Mouse (Mus musculus): ENCODE results near the gene Ngdn.
A peak's percentile ranks its signal among the peaks of the same experiment; 100 is the strongest.
"Not testable (repeated sequence)": the region's sequence is repeated elsewhere in the genome, so short reads cannot be mapped to it uniquely, and the experiment has no call there.

Gene Ngdn

DNA sequence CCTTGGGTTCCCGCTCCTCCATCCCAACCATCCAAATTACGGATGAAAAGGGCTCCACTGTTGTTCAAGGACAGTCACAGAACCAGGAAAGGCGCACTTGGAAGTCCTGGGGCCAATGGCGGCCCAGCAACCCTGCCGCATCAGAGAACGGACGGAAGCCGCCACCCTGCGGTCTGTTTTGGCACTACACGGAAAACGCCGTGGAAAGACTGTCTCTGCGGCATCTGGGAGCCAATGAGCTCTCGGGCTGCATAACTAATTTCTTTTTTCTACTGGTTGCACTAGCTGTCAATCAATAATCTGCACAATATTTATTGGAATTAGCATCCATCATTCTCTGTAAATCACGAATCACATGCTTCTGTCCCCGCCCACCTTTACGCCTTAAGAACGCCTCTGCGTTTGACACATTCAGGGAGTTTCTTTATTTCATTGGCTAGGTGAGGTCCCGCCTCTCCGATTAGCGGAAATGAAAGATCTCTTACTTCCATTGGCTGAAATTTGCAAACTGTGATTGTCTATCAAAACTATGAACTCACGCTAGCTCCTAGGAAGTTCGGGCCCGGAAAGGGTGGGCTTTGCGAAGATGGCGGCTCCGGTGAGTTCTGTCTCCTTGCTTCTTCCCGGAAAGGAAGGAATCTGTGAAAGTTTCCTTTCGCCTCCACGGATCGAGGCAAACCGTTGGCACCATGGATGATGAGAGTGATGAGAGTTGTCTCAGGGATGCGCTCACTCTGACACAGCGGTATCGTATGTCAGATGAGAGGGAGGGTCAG is at the start of gene Ngdn:
TSS of gene Ngdn (plus strand) at position 464 of the 776 bp plus-strand sequence.
- peak; percentile 97 for DNase-seq (ENCODE audit: low spot score)

DNA sequence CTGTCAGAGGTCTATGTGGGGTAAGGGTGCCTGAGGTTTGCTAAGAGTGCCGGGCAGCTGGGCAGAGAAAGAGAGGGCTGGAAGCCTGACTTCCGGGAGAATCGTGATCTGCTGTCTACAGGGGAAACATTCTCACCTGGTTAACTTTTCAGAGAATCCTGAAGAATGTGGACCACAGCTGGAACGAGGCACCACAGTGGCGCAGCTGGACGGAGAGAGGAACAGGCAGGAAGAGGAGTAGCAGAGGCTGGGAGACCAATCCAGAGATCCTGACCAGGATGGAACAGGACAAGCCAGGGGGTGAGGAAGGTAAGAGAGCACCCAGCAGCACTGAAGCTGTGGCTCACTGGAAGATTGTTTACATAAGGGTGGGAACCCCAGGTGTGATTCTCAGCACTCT is 49.6 kb upstream of the Ngdn start:
- DNase-seq (ENCODE audit: low spot score), result no peak

- DNase-seq (ENCODE audit: low spot score), result no peak
Measured at GRCm38 (mm10) chr14:54966320-54966977, 48.8 kb upstream of the Ngdn start, which contains the start of gene Myh6. TSS of gene Myh6 (minus strand) at chr14:54966927.

GRCm38 (mm10) chr14:54967874-54968273 is 47.4 kb upstream of the Ngdn start:
- DNase-seq (ENCODE audit: low spot score), result no peak

DNA sequence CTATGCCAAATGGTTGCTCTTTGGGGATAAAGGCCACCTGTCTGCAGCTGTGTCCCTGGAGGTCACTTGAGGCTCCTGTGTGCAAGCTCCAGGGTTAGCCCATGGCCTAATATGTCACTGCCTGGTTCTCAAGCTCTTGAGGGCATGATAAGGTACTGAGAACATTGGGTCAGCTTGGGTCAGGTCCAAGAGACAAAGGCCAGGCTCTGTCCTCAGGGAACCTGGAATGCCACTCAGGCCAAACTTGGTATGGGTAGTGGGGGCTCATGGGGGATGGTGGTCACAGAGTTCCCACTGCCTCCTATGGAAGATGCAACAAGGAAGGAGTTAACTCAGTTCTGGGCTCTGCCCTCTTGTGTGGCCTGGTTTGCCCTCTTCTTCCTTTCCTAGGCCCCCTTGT is 46.9 kb upstream of the Ngdn start:
- no peak for DNase-seq (ENCODE audit: low spot score)

DNA sequence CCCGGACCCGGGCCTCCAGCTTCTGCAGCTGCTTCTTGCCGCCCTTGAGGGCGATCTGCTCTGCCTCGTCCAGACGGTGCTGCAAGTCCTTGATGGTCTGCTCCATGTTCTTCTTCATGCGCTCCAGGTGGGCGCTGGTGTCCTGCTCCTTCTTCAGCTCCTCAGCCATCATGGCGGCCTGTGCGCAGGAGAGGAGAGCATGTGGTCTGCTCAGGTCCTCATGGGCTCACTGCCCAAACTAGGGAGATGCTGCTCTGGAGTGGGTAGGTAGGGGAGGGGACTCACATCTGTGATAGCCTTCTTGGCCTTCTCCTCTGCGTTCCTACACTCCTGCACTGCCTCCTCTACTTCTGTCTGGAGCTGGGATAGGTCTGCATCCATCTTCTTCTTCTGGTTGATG is 42.5 kb upstream of the Ngdn start:
- not testable (repeated sequence) for DNase-seq (ENCODE audit: low spot score)

DNA sequence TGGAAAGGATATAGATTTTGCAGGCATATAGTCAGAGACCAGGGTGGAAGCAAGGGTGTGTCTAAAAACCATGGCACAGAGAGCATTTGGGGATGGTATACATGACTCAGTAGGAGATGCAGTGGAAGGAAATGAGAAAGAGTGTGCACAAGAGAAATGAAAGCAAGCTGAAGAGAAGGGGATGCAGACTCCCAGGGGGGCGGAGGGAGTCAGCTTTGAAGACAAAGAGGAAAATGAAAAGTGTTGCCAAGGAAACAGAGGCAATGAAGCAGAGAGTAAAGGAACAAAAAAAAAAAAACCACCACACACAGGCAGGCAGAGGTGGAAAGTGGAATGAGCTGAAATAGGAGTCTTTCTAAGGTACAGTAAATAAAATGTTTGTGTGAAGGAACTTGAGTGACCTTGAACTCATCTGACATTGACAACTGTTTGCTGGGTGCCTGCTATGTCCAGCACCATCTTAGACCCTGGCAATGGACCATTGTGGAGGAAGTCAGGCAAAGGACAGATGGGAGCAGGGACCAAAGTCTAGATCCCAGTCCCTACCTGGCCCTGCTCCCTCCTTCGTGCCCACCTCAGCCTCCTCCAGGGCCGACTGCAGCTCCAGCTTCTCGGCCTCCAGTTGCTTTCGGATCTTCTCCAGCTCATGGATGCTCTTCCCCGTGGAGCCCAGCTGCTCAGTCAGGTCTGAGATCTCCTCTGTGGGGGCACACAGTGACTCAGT is 41.0 kb upstream of the Ngdn start:
- no peak for DNase-seq (ENCODE audit: low spot score)

GRCm38 (mm10) chr14:54976633-54977032 is 38.6 kb upstream of the Ngdn start, which contains the start of gene Gm17428:
TSS of gene Gm17428 (plus strand) at chr14:54976933.
- DNase-seq (ENCODE audit: low spot score), result no peak

DNA sequence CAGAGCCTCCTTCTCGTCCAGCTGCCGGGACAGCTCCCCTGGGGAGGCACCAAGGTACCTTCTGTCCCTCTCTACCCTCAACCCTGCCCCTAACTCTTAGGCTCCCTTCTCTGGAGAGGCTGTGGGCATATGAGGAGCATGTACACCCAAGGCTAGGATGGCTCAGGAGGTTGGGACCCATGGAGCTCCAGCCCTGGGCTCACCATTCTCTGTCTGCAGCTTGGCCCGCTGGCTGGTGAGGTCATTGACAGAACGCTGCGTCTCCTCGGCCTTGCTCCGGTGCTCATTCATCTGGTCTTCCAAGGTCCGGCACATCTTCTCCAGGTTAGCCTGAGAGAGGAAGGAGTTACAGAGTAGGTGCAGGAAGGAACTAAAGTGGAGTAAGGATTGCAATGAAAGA is 36.6 kb upstream of the Ngdn start:
- DNase-seq (ENCODE audit: low spot score), result no peak

DNA sequence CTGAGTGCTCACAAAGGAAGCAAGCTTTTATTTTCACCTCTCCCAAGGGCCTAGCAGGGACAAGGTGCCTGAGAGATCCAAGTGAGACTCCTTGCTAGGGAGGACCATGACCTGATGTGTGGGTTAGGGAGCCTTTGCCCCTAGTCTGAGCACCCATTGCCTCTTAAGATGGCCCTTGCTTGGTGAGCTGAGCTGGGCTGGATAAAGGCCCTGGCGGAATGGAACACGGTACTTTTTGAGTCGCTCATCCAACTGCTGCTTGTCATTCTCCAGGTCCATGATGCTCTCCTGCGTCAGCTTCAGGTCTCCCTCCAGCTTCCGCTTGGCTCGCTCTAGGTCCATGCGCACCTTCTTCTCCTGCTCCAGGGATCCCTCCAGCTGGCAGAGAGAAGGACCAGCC is 33.3 kb upstream of the Ngdn start:
- no peak for DNase-seq (ENCODE audit: low spot score)

GRCm38 (mm10) chr14:54988350-54988874 is 26.8 kb upstream of the Ngdn start:
- not testable (repeated sequence) for DNase-seq (ENCODE audit: low spot score)

GRCm38 (mm10) chr14:54988882-54989281 is 26.4 kb upstream of the Ngdn start:
- DNase-seq (ENCODE audit: low spot score), result no peak

DNA sequence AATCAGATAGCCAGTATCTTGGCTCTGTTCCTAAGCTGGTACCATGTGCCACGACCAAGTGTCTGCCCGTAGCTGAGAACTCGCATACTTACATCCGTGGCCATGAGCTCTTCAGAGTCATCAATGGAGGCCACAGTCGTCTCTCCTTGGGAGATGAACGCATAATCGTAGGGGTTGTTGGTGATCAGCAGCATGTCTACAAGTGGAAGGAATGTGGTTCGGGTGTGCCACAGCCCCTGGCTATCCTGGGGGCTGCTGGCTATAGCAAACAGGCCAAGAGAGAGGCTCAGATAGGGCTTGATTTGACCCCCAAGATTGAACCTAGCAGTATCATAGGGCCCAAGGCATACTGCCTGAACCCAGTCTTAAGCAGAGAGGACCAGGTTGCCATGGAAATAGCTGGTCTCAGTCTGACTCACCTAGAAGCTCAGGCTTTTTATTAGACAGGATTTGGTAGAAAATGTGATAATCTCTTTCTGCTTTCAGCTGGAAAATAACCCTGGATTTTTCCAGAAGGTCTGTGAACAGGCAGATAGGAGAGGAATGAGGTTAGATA is 25.3 kb upstream of the Ngdn start:
- DNase-seq (ENCODE audit: low spot score), result no peak

DNA sequence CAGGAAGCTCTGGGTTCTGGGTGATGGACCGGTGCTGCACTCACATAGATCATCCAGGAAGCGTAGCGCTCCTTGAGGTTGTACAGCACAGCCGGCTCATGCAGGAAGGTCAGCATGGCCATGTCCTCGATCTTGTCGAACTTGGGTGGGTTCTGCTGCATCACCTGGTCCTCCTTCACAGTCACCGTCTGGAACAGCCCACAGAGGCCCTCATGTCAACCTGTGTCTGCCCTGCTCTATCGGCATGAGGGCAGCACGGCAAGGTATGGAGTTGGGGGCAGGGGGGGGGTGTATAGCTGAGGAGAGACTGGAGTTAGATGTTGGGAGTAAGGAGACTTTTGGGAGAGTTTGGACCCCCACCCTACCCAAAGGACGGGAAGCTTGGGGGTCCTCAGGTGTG is 23.1 kb upstream of the Ngdn start:
- no peak for DNase-seq (ENCODE audit: low spot score)

- DNase-seq (ENCODE audit: low spot score), result no peak
Measured at GRCm38 (mm10) chr14:54993636-54994035, 21.6 kb upstream of the Ngdn start.

DNA sequence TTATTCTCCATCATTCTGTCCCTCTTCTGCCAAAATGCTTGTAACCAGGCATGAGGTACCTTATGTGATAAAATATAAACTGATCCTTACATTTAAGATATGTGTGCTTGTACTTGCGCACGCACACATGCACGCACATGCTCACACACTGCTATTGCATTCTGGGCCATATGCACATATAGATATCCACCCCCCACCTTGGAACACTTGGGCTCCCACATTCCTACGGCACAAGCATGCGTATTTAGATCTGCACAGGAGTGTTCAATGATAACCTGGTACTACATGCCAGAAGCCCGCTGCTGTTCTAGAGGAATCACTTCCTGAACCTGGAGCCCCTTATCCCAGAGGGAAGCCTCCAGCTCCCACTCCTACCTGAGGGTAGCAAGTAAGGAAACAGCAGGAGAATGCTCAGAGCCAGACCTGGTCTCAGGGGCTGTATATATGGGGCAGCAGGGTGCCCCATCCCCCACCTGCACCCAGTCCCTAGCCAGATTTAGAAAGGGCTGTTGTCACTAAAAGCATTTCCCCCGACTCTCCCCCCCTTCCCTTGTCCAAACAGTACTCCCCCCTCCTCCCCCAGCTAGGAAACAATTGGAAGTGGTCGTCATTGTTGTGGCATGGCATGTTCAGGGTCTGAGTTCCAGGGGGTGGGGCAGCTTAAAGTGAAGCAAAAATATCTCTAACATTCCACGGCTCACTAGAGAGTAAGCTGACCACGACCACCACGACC is 21.0 kb upstream of the Ngdn start, which contains the start of gene Myh7:
TSS of gene Myh7 (minus strand) at position 491 of the 733 bp plus-strand sequence.
- DNase-seq (ENCODE audit: low spot score), result no peak

GRCm38 (mm10) chr14:54994869-54995186 is 20.4 kb upstream of the Ngdn start:
- no peak for DNase-seq (ENCODE audit: low spot score)

GRCm38 (mm10) chr14:54995457-54996138 is 19.7 kb upstream of the Ngdn start:
- DNase-seq (ENCODE audit: low spot score), result no peak

- no peak for DNase-seq (ENCODE audit: low spot score)
Measured at GRCm38 (mm10) chr14:54996793-54997192, 18.5 kb upstream of the Ngdn start.

- DNase-seq (ENCODE audit: low spot score), result no peak
Measured at GRCm38 (mm10) chr14:54997297-54997696, 18.0 kb upstream of the Ngdn start.

DNA sequence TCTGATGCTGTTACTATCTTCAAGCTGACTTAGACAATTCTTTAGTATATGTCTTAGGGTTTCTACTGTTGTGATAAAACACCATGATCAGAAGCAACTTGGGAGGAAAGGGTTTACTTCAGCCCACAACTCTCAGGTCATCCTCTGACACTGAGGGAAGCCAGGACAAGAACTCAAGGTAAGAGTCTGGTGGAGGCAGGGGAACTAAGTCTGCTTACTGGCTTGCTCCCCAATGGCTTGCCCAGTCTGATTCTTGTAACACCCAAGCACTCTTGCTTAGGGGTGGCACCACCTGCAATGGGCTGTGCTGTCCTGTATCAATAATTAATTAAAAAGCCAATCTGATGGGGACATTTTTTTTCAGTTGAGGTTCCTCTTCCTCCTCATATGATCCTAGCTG is 16.6 kb upstream of the Ngdn start:
- DNase-seq (ENCODE audit: low spot score), result no peak

Measured in adipocyte (in vitro differentiated cells).